Mouse (Mus musculus) granulocyte monocyte progenitor cell, adult 5-6 weeks (primary cell): ENCODE data around the gene Zbtb16. TPM values are rescaled to one million over a fixed set of nuclear protein-coding genes. Genes with fewer than 3 reads are reported as not detected.

ENCODE experiments used
- ATAC-seq: replicated peaks from 2 replicates; pipeline ENCODE4 v1.8.0; 2016; ENCODE audit warnings: mild to moderate bottlenecking, moderate TSS enrichment, inconsistent platforms; ENCODE audit not compliant: poor library complexity, severe bottlenecking
- total RNA-seq, 2 experiments: library from RNA; stranded (forward) in 1 of 2; stranded (reverse) in 1 of 2; fragments of 200-712, 200-1000 nt in 1 of 2; fragments of >200 nt in 1 of 2; fragmentation: Nextera tagmentation in 1 of 2; gene quantifications; 2 replicates each; pipeline ENCODE4 v1.2.3; 2014 to 2017

Zbtb16 gene
- total RNA-seq, 2 experiments from 2014 or later = 10.0 to 10.1 TPM

- ATAC-seq = no peak
Measured at GRCm38 (mm10) chr9:48748761-48749160, 87.3 kb downstream of the Zbtb16 start.

- ATAC-seq = no peak
Measured at GRCm38 (mm10) chr9:48748216-48748615, 87.8 kb downstream of the Zbtb16 start.

GRCm38 (mm10) chr9:48746506-48746905 lies 89.5 kb downstream of the Zbtb16 start:
- ATAC-seq = no peak

- no peak for ATAC-seq
Measured at GRCm38 (mm10) chr9:48745347-48746119, 90.5 kb downstream of the Zbtb16 start.

GRCm38 (mm10) chr9:48744916-48745315 lies 91.1 kb downstream of the Zbtb16 start:
- ATAC-seq = peak; percentile 95

- no peak; the same call in 1 of the 2 replicates for ATAC-seq
Measured at GRCm38 (mm10) chr9:48744451-48744850, 91.6 kb downstream of the Zbtb16 start.

GRCm38 (mm10) chr9:48743338-48744285 lies 92.4 kb downstream of the Zbtb16 start:
- ATAC-seq = no peak

GRCm38 (mm10) chr9:48742150-48742549 lies 93.9 kb downstream of the Zbtb16 start:
- ATAC-seq = no peak

GRCm38 (mm10) chr9:48741433-48742077 lies 94.5 kb downstream of the Zbtb16 start:
- ATAC-seq = no peak

- no peak for ATAC-seq
Measured at GRCm38 (mm10) chr9:48740732-48741255, 95.2 kb downstream of the Zbtb16 start.

GRCm38 (mm10) chr9:48740098-48740505 lies 95.9 kb downstream of the Zbtb16 start:
- ATAC-seq = peak; percentile 29

GRCm38 (mm10) chr9:48738795-48739476 lies 97.1 kb downstream of the Zbtb16 start:
- no peak for ATAC-seq

- ATAC-seq = no peak
Measured at GRCm38 (mm10) chr9:48737911-48738310, 98.1 kb downstream of the Zbtb16 start.

GRCm38 (mm10) chr9:48737210-48737850 lies 98.7 kb downstream of the Zbtb16 start:
- ATAC-seq = no peak

GRCm38 (mm10) chr9:48736361-48737209 lies 99.4 kb downstream of the Zbtb16 start:
- ATAC-seq = no peak

- ATAC-seq = no peak
Measured at GRCm38 (mm10) chr9:48735466-48736312, 100.3 kb downstream of the Zbtb16 start.

GRCm38 (mm10) chr9:48734725-48735465 lies 101.1 kb downstream of the Zbtb16 start:
- no peak for ATAC-seq
